Mouse (Mus musculus): Measurements from ENCODE around the gene Hsd17b7. TPM values are rescaled to one million over a fixed set of nuclear protein-coding genes. Genes with fewer than 3 reads are reported as not detected.

Gene Hsd17b7
- total RNA-seq, 2 experiments from 2014 or later: 2.5 to 7.0 TPM

Other genes with a start within 250 kb of the Hsd17b7 start
- 1 to 10 TPM; 6.9 to 9.0 TPM for gene Rgs4, start 221.6 kb downstream of the Hsd17b7 start, total RNA-seq (2021)
- gene Ccdc190, start 40.6 kb downstream of the Hsd17b7 start, total RNA-seq (2021): not detected
- 10 to 100 TPM; 18.3 to 30.9 TPM for gene Ddr2, start 141.5 kb upstream of the Hsd17b7 start, total RNA-seq (2021)
- gene Uap1, start 205.7 kb upstream of the Hsd17b7 start, total RNA-seq (2021): 10 to 100 TPM; 42.7 to 49.5 TPM
- 10 to 100 TPM; 11.1 to 12.3 TPM for gene Uhmk1, start 246.2 kb upstream of the Hsd17b7 start, total RNA-seq (2021)